Mouse (Mus musculus) lung, postnatal 10 days (tissue): ENCODE measurements around the gene Gfod1.

Experiments
- DNase-seq: peaks from one replicate; pipeline ENCODE4 v3.0.0; 2021

The Gfod1 gene

DNA sequence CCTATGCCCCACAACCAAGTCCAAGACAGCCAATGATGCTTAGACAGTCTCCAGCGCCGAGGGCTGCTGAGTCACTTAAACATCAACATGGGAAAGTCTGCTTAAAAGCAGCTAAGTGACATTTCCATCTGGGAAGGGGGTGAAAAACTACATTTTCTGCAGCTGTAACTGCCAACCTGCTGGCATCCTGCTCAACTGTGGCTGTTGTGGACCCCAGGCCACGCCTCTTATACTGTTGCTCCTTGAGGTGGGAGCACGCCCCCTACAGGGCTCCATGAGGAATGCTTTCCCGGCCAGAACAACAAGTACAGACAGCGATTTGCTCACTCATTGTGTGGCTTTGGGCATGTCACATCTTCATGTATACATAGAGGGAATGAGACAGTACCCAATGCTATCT lies 106.8 kb downstream of the Gfod1 start:
- no peak for DNase-seq

DNA sequence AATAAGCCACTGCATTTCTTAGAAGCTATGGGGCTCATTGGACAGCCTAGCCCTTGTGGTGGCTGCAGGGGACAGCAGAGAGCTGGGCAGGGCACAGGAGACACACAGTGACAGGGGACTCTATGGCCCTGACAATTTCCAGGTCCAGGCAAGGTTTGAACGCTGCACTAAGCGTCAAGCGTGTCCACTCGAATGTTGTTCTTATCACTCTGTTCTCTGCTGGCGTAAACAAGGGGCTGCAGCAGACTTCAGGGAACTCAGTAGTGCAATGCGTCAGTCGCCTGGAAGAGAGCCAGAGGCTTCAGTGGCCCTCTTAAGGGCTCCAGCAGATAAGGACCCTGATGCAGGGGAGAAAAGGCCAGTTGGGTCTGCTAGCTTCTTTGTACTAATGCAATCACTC lies 108.0 kb downstream of the Gfod1 start:
- peak; percentile 47 for DNase-seq

DNA sequence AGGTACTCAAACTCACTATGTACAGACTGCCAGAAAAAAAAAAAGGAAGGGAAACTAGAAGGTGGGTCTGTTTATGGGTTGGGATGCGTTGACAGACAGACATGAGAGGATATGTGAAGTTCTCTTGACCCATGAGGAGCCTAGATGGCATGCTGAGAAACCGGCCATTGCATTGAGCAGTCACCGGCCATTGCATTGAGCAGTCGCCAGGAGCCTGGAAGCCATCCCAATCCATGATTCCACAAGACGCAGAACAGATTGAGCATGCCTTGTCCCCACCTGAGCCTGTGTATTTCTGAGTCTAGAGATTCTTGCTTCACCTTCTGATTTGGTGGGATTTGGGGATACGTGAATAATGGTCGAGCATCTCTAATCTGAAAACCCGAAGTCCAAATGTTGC lies 110.0 kb downstream of the Gfod1 start:
- DNase-seq, result no peak

DNA sequence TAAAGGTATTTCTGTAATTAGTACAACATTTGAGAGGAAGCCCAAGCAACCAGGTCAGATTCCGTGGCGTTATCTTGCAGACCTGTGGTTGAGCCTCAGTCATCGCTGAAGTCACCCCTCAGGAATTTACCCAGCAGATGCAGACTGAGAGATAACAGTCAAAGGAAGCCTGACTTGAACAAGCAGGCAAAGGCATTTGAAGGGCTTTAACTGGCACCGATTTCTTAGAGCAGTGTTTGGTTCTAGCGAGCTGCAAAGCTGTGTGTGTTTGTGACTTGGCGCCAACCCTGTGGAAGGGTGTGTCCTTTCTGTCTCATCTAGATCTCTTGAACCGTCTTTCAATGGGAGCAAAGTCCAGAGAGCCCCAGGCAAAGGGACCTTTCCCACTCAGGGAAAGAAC lies 110.7 kb downstream of the Gfod1 start:
- DNase-seq, result peak; percentile 60

DNA sequence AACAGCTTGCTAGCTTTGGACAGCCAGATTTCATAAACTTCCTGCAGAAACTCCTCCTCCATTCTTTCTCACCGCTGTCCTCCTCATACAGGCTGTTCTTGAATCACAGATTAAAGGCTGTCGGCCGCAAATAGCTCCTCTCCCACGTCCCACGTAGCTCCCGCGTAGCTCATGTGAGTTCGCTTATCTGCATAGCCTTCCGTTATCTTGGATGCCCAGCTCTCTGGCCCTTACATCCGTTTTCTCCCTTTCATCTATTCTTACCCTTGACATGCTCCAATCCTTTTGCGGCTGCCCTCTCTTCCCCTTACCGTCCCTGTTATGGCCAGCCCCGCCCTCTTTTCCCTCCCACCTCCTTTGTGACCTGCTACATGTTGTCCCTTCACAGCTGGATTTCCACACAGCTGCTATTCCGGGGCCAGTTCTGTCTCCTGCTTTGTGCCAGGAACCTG lies 112.2 kb downstream of the Gfod1 start:
- DNase-seq, result peak; percentile 78

DNA sequence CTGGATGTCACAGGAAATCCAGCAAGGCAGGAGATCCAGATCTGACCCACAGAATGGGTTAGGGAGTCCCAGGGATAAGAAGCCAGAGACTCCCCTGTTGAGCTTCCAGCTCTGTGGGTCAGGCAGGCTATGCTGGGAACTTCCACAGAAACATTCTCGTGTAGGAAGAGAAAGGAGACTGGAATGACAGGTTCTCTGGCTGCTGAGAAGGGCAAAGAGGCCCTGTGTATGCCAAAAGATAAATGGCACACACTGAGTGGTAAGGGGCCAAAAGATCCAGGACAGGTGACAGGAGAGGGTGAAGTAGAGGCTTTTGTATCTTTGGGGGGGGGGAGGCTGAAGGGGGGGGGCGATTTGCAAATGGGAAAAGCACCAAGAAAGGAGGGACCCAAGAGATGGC lies 112.7 kb downstream of the Gfod1 start:
- no peak for DNase-seq

DNA sequence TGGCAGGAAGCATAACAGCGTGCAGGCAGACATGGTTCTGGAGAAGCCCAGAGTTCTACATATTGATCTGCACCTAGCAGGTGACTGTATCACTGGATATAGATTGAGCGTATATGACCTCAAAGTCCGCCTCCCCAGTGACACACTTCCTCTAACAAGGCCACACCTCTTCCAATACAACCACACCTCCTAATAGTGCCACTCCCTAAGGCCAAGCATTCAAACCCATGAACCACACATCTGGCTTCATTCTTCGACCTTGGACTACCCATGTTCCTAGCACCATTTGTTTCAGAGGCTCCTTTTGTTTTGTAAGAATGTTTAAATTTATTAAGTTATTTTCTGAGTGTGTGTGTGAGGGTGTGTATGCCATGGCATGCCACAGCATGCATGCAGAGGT lies 116.2 kb downstream of the Gfod1 start:
- no peak for DNase-seq

DNA sequence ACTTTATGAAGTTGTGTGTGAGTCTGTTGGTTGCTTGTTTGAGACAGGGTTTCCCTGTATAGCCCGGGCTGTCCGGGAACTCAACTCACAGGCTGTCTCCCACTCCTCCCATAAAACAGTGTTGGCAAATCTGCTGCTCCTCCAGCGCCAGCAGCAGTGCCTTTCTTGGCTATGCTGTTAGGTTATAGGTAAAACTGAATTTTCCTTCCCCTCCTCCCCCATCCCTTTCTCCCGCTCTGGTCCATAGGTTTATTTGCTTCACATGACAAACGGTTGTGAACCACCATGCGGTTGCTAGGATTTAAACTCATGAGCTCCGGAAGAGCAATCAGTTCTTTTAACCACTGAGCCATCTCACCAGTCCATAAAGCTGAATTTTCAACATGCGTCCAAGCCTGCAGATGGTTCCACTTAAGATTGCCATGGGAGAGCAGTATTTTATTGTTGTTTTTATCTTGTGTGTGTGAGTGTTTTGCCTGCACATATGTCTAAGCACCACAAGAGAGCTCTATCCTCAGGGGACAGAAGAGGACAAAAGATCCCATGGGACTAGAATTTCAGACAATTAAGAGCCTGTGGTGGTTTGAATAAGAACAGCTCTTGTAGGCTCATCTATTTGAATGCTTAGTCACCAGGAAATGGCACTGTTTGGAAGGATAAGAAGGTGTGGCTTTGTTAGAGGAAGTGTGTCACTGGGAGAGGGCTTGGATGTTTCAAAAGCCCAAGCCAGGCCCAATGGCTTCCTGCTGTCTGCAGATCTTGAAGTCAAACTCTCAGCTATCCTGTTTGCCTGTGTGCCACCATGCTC lies 120.5 kb downstream of the Gfod1 start:
- DNase-seq, result no peak

DNA sequence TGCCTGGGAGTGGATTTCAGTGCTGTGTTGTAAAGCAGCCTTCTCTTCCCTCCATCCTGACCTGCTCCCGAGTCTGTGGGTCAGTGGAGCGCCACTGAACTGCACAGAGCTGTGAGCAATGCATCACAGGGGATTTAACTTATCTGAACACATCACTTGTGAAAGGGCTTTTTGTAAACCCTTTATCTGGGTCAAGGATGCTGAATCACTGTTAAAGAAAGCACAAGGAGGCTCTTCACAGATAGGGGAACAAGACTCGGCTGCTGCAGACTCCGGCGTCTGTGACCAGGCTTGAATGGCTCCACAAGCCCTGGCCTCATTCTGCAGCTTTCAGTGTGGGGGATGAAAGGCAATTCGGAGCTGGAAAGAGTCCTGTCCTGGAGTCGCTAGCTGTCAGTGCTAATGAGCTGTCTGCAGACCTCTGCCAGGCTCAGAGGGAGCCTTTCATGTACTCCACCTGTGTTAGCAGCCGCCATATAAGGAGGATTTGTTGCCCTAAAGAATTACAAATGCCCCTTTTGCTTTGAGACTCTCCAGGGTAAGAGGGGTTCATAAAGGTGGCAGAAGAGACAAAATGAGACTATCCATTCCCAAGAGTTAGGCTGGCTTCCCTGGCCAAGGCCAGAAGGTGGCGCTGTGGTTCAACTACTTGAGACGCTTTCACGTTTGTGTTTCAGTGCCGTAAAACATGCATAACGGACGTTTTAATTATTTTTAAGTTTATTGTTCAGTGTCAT lies 121.3 kb downstream of the Gfod1 start:
- DNase-seq, result peak; percentile 89

DNA sequence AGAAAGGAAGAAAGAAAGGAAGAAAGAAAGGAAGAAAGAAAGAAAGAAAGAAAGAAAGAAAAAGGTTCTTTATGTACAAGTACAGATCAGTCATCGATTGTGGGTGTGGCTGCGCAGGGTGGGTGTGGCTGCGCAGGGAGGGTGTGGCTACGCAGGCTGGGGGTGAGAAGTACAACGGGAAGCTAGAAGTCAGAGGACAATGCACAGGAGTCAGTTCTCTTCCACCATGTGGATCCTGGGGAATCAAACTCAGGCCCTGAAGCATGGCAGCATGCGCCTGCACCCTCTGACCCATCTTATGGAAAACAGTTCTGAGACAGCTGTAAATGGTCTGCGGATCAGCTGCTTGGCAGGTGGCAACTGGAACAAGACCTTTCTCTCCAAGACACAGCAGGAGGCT lies 122.9 kb downstream of the Gfod1 start:
- DNase-seq, result no peak

DNA sequence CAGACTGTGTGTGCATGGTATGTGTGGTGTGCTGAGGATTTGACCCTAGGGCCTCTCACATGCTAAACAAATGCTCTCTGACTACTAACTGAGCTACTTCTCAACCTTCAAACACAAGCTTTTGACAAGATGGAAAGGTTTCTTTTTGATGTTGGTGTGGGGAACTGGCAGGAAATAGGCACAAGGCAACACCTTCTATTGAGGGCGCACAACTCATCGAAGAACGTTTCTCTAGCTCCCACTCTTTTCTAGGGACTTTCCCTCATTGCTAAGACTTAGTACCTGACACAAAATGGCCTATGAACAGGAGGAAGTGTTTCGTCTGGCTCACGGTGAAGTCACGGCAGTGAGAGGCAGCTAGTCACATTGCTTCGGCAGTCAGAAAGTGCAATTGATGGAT lies 126.7 kb downstream of the Gfod1 start:
- no peak for DNase-seq

DNA sequence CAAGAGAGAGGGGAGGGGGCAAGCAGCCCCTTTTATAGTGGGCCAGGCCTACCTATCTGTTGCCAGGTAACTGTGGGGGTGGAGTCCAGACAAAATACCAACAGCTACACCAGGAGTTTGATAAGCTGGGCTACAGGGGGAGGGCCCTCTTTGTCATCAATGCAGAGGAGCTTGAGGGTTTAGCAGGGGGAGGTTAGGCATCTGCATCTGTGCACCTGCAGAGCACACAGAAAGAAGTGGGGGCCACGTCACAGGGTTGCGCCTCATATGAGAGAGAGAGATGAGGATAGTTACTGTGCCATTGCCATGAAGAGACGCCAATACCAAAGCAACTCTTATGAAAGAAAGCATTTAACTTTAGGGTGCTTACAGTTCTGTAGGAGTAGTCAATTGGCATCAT lies 127.3 kb downstream of the Gfod1 start:
- DNase-seq, result no peak

DNA sequence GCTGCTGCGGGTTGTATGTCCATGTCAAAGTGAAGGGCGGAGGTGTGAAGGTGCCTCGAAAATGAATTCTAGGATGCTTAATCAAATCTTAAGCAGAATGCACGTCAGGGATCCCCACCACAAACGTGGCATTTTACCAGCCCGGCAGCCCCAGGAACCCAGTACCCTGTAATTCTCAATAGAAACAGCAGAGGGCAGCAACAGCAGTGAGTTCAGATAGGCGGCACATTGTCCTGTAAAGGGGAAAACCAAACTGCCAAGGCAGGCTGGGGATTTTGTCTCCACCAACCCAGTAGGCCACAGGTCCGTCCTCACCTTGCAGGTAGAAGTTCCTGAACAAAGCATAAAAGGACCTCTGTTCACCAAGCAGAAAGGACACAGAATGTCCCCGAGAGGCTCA lies 130.7 kb downstream of the Gfod1 start:
- peak; percentile 88 for DNase-seq

DNA sequence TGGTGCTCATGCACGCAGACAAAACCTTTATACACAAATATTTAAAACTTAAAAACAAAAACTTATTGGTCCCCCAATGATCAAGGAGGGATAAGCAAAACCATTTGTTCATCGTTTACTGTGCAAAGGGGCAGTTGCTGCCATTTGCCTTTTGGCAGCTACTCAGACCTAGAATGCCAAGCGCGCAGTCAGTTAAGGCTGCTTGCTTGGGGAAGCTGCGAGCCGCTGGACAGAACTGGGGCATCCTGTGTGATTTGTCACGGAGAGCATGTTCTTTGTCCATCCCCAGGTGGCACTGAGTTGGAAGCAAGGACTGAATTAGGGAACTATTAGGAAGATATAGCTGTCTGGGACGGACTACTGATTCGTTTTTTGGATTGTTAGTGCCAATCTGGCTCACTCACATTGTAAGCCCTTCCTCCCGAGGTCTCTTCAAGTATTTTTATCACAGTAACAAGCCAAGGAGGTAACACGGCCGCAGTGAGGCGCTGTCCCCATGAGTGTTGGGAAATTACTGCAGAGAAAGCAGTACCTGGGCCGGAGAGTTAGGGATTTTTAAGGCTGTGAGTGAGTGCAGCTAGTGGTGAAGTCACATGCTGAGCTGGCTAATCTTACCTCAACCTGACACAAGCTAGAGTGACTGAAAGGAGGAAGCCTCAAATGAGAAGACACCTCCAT lies 131.8 kb downstream of the Gfod1 start:
- DNase-seq, result peak; percentile 63

DNA sequence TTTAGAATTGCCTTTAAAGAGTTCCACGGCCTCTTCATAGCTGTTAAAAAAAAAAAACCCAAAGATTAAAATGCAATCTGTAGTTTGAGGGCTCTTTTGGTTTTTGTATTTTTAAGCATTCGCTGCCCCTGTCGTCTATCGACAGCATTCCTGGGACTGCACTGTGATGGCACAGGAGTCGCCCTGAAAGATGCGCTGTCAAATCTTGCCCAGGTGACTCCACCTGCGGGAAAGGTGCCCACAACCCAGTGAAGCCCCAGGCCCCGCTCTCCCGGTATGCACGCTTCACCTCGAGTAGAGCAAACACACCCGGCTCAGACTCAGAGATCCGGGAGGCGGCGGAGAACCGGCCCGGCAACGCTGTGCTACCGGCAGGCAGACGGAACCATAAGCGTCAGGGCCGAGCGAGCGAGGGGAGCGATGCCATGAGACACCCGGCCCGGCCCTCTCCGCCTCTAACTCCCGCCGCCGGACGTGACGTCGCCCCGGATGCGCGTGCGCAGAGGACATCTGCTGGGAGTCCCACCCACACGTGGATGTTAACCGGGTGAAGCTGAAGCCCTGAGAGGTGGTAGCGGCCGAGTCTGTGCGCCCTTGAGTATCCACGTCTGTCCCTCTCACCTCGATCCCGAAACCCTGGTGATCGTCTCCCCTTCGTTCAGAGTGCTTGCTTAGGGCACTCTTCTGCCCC lies 132.8 kb downstream of the Gfod1 start, which contains the start of gene Tbc1d7:
Gene Tbc1d7 (minus strand): TSS at position 482 of the 691 bp plus-strand sequence.
- DNase-seq, result peak; percentile 99

DNA sequence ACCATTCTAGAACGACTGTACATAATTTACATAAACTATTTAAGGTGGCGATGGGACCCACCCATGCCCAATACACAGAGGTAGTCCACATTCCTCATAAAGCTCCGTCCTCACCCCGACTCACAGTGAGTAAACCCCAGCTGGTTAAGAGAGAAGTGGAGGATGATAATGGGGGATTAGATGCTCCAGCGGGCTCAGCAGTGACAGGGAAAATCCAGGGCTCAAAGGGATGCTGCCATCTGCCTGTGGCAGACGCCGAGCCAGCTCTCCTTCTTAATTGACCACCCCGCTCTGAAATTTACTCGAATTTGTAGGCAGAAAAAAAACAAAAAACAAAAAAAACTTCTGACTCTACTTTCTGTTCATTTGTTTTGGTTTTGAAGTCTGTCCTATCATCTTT lies 136.3 kb downstream of the Gfod1 start:
- DNase-seq, result no peak

DNA sequence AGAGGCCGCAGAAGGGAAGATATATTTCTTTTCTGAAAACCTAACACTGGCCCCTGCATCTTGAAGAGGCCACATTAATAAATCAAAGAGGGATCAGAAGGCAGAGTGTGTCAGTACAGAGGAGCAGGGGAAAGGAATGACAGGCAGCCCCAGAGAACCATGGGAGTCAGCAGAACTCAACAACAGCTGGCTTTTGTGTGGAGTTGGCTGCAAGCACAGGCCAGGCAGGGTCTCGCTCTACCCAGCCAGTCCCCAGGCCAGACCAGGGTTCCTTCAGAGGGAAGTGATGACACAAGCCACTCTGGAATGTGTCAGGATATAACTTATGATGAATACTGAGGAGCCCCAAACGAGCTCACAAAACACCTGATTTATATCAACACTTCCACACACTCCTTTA lies 144.5 kb downstream of the Gfod1 start:
- peak; percentile 57 for DNase-seq

DNA sequence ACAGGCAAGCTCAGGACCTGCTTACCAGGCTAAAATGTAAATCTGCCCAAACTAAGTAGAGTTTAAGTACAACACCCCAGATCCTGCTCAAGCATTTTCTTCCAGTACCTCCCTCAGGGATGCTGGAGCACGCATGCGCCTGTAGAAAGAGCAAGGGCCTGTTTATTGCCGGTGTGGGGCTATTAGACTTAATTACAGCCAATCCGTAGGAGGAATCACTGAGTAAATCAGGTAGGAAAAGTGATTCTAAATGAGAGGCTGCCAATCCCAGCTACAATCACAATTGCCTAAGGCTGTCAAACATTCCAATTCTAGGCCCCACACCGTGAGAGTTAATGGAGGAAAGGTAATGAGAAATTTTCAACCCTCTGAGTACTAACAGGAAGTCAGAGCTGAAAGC lies 145.7 kb downstream of the Gfod1 start:
- no peak for DNase-seq

DNA sequence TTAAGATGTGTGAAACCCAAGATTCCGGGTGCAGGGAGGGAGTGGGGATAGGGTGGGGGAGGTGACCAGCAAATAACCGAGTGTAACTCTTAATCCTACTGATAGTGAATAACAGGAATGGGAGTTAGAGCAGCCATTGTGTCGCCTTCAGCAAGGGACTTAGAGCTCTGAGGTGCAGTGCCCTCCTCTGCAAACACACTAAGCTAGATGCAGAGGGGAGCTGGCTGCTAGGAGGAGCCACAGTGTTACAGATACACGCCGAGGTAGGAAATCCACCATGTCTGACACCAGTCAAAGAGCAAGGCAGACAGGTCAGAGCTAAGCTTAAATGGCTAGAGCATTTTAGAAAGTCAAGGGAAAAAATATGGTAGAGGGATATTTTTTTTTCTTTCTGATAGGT lies 146.6 kb downstream of the Gfod1 start:
- no peak for DNase-seq

DNA sequence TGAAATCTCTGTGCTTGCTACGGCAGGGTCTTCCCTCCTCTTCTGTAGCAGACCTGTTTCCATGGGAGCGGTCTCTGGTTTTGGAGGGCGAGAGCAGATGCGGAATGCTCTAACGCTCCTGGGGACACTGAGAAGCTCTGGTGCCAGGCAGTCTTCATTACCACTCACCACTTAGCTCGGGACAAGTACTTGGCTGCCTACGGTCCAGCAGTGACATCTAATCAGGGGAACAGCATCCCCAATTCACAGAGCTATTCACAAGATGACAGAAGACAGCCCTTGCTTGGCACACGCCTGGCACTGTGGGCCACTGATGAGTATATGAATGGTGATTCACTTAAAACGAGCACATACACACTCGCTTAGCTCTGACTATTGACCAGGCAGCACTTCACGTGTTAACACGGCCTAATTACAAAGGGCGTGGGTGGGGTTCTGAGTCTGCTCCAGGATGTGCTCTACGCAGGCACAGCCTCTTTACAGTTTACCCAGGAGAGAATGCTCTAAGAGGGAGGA lies 151.9 kb downstream of the Gfod1 start:
- no peak for DNase-seq

DNA sequence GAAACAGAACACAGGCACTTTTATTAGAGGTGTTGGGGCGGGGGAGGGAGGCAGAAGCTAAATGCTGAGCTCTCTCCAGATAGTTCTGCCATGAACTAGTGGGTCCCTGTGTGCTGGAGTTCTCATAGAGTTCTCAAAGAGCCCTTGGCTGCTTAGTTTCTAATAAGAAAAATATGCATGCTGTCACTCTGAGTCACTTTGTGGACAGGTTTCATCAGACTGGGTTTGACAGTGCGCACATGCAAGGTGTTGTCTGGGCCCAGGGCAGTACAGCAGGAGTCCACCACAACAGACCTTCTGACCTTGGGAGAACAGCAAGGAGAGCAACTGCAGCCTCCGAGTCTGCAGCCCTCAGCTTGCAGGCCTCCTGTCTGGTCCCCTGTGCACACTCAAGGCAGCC lies 154.3 kb downstream of the Gfod1 start:
- no peak for DNase-seq

DNA sequence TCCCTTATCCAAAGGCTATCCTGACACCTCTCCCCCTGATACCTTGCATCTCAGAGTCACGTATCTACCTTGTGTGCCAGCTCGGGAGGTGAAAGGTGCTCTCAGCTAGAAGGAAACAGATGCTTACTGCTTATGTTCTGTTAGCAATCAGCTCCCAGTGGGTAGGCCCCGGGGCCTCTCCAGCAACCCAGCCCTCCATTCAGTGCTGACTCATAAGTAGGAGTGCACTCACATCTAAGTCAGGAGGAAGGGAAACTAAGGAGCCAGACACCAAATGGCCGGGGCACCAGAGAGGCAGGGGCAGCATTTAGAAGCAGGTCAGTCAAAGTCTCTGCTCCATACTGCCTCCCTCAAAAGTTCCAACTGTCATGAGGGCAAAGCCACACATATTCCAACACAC lies 155.3 kb downstream of the Gfod1 start:
- DNase-seq, result no peak
